Mouse (Mus musculus) liver, embryonic 12.5 days (tissue): ENCODE data around the gene Rps6kl1. TPM values are rescaled to one million over a fixed set of nuclear protein-coding genes. Genes with fewer than 3 reads are reported as not detected.

Experiments used
- ATAC-seq: fragments of 200-750 bp; cut with Nextera tagmentation; 2 replicates; pipeline ENCODE4 v1.8.0; 2017; ENCODE audit warnings: moderate number of reproducible peaks, mild to moderate bottlenecking, moderate library complexity
- H3K27ac ChIP-seq: fragments of 300-500 bp; sonication (generic); 2 replicates; pipeline ENCODE4 v1.5.1; 2016; ENCODE audit warnings: mild to moderate bottlenecking
- H3K27me3 ChIP-seq: fragments of 300-500 bp; sonication (generic); replicated peaks from 2 replicates; pipeline ENCODE4 v1.6.1; 2016; ENCODE audit warnings: mild to moderate bottlenecking, moderate library complexity
- H3K36me3 ChIP-seq: fragments of 300-500 bp; sonication (generic); 2 replicates; pipeline ENCODE4 v1.6.1; 2016; ENCODE audit warnings: mild to moderate bottlenecking, moderate library complexity
- H3K4me1 ChIP-seq: fragments of 300-500 bp; sonication (generic); 2 replicates; pipeline ENCODE4 v1.6.1; 2016
- H3K4me2 ChIP-seq: fragments of 300-500 bp; sonication (generic); 2 replicates; pipeline ENCODE4 v1.6.1; 2016; ENCODE audit warnings: mild to moderate bottlenecking, moderate library complexity
- H3K4me3 ChIP-seq: fragments of 300-500 bp; sonication (generic); 2 replicates; pipeline ENCODE4 v1.5.1; 2016; ENCODE audit warnings: mild to moderate bottlenecking, moderate library complexity
- H3K9ac ChIP-seq: fragments of 300-500 bp; sonication (generic); 2 replicates; pipeline ENCODE4 v1.6.1; 2016; ENCODE audit warnings: mild to moderate bottlenecking, moderate library complexity
- H3K9me3 ChIP-seq: fragments of 300-500 bp; sonication (generic); replicated peaks from 2 replicates; pipeline ENCODE4 v1.6.1; 2016; ENCODE audit warnings: mild to moderate bottlenecking, moderate library complexity
- WGBS: fragments of 180-500 bp; shearing (Covaris S2); methylation state at CpG from one replicate; pipeline ENCODE4 v1.1.7; 2016; ENCODE audit not compliant: insufficient replicate concordance; 5-methylcytosine and 5-hydroxymethylcytosine counted together
- polyA plus RNA-seq: library from polyadenylated mRNA; unstranded; fragments of >200 nt; fragmentation: Nextera tagmentation; extraction: Ambion mirVana; gene quantifications from 2 replicates; pipeline ENCODE4 v1.2.1, GENCODE M21; 2016

The Rps6kl1 gene
- polyA plus RNA-seq, 1 experiment from 2014 or later, result 0.60 TPM

DNA sequence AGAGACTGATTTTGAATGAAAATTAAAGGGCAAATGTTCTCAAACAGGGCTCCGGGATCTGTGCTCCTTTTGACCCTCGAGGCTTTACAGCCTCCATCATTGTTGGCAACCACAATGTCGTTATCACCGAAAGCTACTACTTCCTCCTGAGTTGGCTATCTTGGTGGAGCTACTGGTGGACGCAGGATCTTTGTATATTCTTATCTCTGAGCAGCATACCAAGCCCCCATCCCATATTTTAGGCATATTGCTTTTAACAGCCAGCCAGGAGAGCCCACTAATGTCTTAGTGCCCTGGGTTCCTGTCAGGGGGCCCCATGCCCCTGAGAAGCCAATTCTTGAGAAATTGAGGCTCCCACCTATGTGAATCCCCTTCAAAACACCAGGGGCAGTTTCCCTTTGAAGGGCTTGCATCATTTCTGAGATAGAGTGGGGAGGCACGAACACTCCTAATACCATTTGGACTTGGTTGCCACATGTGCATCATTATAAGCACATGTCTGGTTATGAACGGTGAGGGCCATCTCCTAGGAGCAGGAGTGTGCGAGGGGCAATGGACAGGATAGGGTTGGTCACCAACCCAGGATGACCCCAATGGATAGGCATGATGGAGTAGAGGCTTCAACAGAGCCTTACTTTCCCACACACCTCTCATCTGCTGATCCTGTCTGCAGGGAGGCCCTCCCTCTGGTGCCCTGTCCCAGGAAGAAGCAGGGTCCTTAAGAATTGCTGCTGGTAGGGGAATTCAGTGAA, 16.8 kb downstream of the Rps6kl1 start:
- peaks cover 7% of the 10 kb centered on the region for H3K27me3 ChIP-seq
- no peak overlapping the region for H3K4me3 ChIP-seq
- no peak for ATAC-seq
- WGBS, result 33% methylated on average over 8 of the region's 8 CpGs
- H3K9me3 ChIP-seq, result no peaks in the 10 kb centered on the region
- no peak overlapping the region for H3K9ac ChIP-seq
- H3K36me3 ChIP-seq, result peaks cover 66% of the 10 kb centered on the region
- no peak overlapping the region for H3K27ac ChIP-seq
- H3K4me2 ChIP-seq, result no peak overlapping the region
- peaks cover 6% of the 10 kb centered on the region; the same call in 1 of the 2 replicates for H3K4me1 ChIP-seq

DNA sequence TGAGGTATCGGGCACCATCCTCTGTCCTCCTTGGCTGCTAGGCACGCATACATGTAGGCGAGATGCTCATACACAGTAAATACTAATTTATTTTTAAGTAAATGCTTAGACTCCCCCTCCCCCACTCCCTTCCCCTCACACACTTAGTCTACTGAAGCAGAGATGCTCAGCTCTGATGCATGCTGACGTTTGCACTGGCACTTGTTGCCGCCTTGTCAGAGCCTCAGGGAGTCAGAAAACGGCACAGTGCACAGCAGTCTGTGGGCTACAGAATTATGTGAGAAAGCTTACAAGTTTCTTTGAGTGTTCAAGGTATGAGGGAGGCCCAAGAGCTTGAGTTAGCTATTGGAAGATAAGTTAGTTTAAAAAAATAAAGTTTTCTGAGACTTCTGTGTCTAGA, 19.7 kb downstream of the Rps6kl1 start:
- no peak for ATAC-seq
- WGBS, result 84% methylated on average over 6 of the region's 6 CpGs
- Histone ChIP-seq H3K4me1 (peaks cover 6% of the 10 kb centered on the region; the same call in 1 of the 2 replicates), H3K4me3 (no peak overlapping the region), H3K9me3 (no peaks in the 10 kb centered on the region), H3K9ac (no peak overlapping the region), H3K4me2 (no peak overlapping the region), H3K36me3 (peaks cover 94% of the 10 kb centered on the region), H3K27me3 (no peaks in the 10 kb centered on the region), H3K27ac (no peak overlapping the region)

DNA sequence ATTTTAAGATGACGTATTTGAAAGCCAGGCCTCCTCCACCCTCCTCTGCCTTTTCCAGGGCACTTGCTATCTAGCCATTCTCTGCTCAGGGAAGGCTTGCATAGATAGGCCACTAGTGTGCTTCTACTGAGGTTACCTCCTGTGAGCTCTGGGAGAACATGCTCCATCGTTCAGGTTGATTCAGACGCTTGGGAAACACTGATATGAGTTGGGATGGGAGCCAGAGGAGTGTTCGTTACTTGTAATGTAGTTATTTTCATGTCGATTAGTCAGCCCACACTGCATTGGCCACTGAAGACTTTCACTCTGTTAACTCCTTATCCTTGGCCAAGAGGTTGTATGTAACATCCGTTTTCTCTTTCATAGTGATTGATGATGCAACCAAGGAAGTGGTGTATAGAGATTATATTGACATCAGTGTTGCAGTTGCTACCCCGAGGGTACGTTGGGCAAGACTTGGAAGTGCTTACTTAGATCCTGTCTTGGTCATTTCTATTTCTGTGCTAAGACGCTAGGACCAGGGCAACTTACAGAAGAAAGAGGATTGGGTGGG, 21.6 kb downstream of the Rps6kl1 start:
- H3K9ac ChIP-seq, result no peak overlapping the region
- peaks cover 6% of the 10 kb centered on the region; the same call in 1 of the 2 replicates for H3K4me1 ChIP-seq
- ATAC-seq, result no peak
- WGBS, result 83% methylated on average over 9 of the region's 9 CpGs
- no peaks in the 10 kb centered on the region for H3K27me3 ChIP-seq
- no peak overlapping the region for H3K4me3 ChIP-seq
- H3K36me3 ChIP-seq, result peaks cover 96% of the 10 kb centered on the region
- no peaks in the 10 kb centered on the region for H3K9me3 ChIP-seq
- H3K27ac ChIP-seq, result no peak overlapping the region
- no peak overlapping the region for H3K4me2 ChIP-seq

DNA sequence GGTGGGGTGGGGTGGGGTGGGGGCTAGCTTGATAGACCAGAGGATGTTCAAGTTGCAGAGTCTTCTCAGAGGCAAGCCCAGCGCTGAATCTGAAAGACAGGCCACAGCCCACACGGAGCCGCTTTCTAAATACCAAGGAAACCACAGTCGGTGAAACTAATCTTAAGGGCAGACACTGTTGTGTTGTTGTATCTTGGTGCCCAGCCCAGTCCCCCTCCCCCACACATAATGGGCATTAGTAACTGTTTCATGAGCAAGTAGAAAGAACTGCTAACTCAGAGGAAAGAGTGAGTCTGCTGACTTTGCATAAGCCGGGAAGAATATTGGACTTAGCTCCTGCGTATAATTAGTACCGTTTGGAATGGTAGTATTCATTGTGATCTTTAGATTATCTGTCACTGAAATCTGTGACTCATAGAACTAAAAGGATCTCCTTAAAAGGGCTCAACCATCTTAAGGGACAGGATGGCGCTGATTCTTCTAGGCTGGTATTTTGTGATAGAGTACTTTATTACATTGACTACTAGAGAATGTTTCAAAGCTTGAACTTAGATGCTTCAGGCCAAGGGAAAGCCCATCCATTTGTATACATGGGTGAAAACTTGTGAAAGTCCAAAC, 24.0 kb downstream of the Rps6kl1 start:
- 72% methylated on average over 8 of the region's 8 CpGs for WGBS
- Histone ChIP-seq H3K4me2 (no peak overlapping the region), H3K36me3 (peaks cover 96% of the 10 kb centered on the region), H3K9ac (no peak overlapping the region), H3K4me3 (no peak overlapping the region), H3K27me3 (no peaks in the 10 kb centered on the region), H3K27ac (no peak overlapping the region), H3K4me1 (no peaks in the 10 kb centered on the region), H3K9me3 (no peaks in the 10 kb centered on the region)
- ATAC-seq, result no peak

DNA sequence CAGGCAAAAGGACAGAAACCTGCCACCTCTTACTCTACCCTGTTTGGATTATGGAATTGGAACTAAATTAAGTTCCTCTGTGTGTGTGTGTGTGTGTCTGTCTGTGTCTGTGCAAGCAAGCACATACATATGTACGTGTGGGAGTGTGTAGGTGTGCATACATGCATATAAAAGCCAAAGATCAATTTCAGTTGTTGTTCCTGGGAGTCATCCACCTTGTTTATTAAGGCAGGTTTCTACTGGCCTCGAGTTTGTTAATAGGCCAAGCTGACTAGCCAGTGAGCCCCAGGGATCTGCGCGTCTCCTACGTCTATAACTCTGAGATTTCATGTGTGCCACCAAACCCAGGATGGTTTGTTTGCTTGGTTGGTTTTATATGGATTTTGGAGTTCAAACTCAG, 26.3 kb downstream of the Rps6kl1 start:
- Histone ChIP-seq H3K4me1 (no peaks in the 10 kb centered on the region), H3K4me2 (no peak overlapping the region), H3K27ac (no peak overlapping the region), H3K36me3 (peaks cover 99% of the 10 kb centered on the region), H3K9me3 (no peaks in the 10 kb centered on the region), H3K27me3 (no peaks in the 10 kb centered on the region), H3K9ac (no peak overlapping the region), H3K4me3 (no peak overlapping the region)
- ATAC-seq, result no peak
- WGBS, result 89% methylated on average over 5 of the region's 5 CpGs

DNA sequence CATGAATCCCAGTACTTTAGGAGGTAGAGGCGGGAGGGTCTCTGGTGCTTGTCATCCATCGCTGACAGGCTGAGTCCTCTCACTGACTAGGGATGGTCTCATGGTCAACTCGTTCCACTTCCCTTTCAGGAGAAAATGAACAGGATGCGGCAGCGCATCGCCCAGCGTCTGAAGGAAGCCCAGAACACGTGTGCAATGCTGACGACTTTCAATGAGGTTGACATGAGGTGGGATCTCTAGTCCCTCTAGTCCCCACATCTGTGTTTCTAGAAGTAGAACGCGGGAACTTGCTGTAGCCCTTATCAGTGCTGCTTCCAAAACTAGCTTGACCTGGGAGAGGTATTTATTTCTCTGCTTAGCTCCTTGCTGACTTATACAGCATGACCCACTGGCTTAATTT, 27.4 kb downstream of the Rps6kl1 start:
- Histone ChIP-seq H3K4me3 (no peak overlapping the region), H3K27ac (no peak overlapping the region), H3K27me3 (no peaks in the 10 kb centered on the region), H3K9me3 (no peaks in the 10 kb centered on the region), H3K9ac (no peak overlapping the region), H3K4me1 (no peaks in the 10 kb centered on the region), H3K4me2 (no peak overlapping the region), H3K36me3 (peaks cover 100% of the 10 kb centered on the region)
- ATAC-seq, result no peak
- 82% methylated on average over 11 of the region's 11 CpGs for whole genome bisulfite sequencing

DNA sequence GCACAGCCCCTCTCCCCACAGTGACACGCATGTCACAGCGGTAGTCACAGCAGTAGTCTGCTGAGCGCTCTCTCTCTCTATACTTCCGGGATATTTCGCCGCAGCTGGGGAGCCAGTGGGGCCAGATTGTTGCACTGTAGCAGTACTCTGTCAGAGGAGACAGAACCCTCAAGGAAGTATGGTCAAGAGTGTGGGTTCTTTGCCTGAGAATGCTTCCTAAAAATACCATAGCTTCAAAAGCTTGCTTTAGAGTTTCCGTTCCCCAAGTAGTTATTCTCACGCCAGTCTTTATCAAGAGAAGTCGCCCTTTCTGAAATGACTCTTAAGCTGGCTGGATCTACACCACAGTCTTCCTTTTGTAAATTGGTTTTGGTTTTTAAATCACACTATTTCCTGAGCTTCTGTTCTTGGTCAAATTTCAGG, 27.9 kb downstream of the Rps6kl1 start:
- Histone ChIP-seq H3K27ac (no peak overlapping the region), H3K4me1 (no peaks in the 10 kb centered on the region), H3K9me3 (no peaks in the 10 kb centered on the region), H3K36me3 (peaks cover 100% of the 10 kb centered on the region), H3K9ac (no peak overlapping the region), H3K4me3 (no peak overlapping the region), H3K4me2 (no peak overlapping the region), H3K27me3 (no peaks in the 10 kb centered on the region)
- WGBS, result 87% methylated on average over 9 of the region's 9 CpGs
- no peak for ATAC-seq

DNA sequence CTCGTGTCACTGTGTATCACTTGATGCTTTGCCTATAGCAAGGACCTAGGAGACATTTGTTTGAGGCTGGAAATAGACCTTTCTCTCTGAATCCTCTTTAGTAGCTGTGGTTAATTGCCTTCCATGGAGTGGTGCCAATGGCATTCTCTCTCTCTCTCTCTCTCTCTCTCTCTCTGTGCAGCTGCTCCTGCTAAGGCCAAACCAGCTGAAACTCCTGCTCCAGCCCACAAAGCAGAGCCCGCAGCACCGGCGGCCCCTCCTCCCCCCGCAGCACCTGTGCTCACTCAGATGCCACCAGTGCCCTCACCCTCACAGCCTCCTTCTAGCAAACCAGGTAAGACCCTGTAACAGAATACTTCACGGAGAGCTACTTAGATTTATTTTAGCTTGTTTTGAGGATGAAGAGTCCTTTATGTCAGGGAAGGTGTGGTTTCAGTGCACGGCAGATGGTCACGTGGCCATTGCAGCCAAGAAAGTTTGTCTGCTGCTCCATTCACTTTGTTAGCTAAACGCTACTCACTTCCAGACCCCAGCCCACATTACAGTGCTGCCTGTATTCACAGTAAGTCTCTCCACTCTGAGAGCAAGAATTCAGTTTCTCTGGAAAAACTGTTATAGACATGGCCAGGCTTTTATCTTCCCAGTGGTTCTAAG, 29.1 kb downstream of the Rps6kl1 start:
- WGBS, result 92% methylated on average over 9 of the region's 9 CpGs
- peaks cover 100% of the 10 kb centered on the region for H3K36me3 ChIP-seq
- no peak overlapping the region for H3K4me2 ChIP-seq
- H3K9me3 ChIP-seq, result no peaks in the 10 kb centered on the region
- no peak overlapping the region for H3K4me3 ChIP-seq
- no peaks in the 10 kb centered on the region for H3K27me3 ChIP-seq
- ATAC-seq, result no peak
- no peak overlapping the region for H3K27ac ChIP-seq
- H3K4me1 ChIP-seq, result peaks cover 3% of the 10 kb centered on the region; the same call in 1 of the 2 replicates
- no peak overlapping the region for H3K9ac ChIP-seq

DNA sequence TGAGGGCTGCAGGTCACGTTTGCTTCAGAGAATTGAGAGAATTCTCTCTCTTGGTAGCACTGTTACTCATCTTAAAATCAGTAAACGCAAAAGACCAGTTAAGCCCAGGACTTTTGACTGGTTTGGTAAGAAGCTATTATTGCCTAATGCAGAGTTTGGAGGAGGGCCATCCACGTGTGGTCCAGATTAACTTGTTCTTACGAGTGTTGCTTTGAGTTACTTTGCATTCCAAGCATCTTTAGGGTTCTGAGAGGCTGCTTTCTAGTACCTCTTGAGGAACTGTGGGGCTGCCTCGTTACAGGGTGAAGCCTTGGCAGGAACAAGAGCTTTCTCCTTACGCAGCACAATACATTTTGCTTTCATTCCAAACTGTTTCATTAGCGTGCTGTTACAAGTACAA, 35.4 kb downstream of the Rps6kl1 start:
- H3K9ac ChIP-seq, result no peak overlapping the region
- H3K4me1 ChIP-seq, result peaks cover 47% of the 10 kb centered on the region
- H3K4me2 ChIP-seq, result no peak overlapping the region
- H3K36me3 ChIP-seq, result peaks cover 75% of the 10 kb centered on the region
- no peak for ATAC-seq
- H3K27me3 ChIP-seq, result no peaks in the 10 kb centered on the region
- no peaks in the 10 kb centered on the region for H3K9me3 ChIP-seq
- 82% methylated on average over 7 of the region's 7 CpGs for WGBS
- no peak overlapping the region for H3K27ac ChIP-seq
- H3K4me3 ChIP-seq, result no peak overlapping the region

DNA sequence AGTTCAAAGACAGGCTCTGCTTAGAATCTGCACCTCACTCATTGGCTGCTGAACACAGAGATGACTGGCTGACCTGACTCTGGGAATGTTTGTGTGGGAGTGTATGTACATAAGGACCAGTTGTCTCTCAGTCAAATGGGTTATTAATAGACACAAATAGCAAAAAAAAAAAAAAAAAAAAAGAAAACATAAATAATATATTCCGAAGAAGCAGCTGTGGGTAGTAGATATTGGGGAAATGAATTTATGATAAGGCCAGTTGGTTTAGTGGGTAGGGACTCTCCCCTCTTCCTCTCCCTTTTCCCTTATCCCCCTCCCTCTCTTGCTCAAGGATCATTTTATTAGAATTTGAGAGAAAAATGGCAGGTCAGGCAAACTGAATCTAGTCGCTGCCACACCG, 37.1 kb downstream of the Rps6kl1 start:
- Histone ChIP-seq H3K4me1 (peaks cover 59% of the 10 kb centered on the region), H3K4me2 (peak overlapping the region; percentile 94)

DNA sequence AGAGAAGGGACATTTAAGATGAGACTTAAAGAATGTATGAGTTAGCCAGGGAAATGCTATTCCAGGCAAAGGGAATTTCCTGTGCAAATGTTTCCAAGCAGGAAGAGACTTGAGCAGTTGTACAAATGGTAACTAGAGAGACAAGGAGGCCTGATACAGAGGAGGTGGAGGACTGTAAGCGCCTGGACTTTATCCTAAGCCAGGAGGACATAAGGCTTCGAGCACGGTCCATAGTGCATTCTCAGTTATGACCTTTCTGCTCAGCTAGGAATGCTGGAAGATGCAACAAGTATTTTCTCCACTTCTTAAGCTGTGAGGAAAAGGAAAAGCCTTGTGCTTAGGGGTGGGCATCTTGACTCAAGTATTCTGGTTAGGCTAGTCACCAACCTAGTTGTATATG, 37.7 kb downstream of the Rps6kl1 start:
- H3K27me3 ChIP-seq, result no peaks in the 10 kb centered on the region
- H3K4me1 ChIP-seq, result peaks cover 62% of the 10 kb centered on the region
- H3K9me3 ChIP-seq, result no peaks in the 10 kb centered on the region
- 81% methylated on average over 3 of the region's 3 CpGs for WGBS
- H3K4me3 ChIP-seq, result peak overlapping the region; percentile 99
- H3K4me2 ChIP-seq, result peak overlapping the region; percentile 94
- H3K36me3 ChIP-seq, result peaks cover 52% of the 10 kb centered on the region
- H3K27ac ChIP-seq, result peak overlapping the region; percentile 92
- peak overlapping the region; percentile 95; the same call in 1 of the 2 replicates for H3K9ac ChIP-seq
- ATAC-seq, result no peak

More for the DNA sequence above, 37.1 kb downstream of the Rps6kl1 start:
- H3K27me3 ChIP-seq, result no peaks in the 10 kb centered on the region
- no peaks in the 10 kb centered on the region for H3K9me3 ChIP-seq
- H3K27ac ChIP-seq, result peak overlapping the region; percentile 92
- H3K36me3 ChIP-seq, result peaks cover 57% of the 10 kb centered on the region
- H3K4me3 ChIP-seq, result no peak overlapping the region
- no peak for ATAC-seq
- WGBS, result 85% methylated on average over 3 of the region's 3 CpGs
- 0 out of 2 replicates have a peak overlapping the region, but pooled peaks have one; percentile 95 for H3K9ac ChIP-seq
